Mouse (Mus musculus): ENCODE measurements at regions not wholly inside any gene's neighbourhood (a gene's known extent, or its start where the extent isn't known, plus 50 kb on each side); places are given as distances from the start of the nearest gene placed in this dataset.

DNA sequence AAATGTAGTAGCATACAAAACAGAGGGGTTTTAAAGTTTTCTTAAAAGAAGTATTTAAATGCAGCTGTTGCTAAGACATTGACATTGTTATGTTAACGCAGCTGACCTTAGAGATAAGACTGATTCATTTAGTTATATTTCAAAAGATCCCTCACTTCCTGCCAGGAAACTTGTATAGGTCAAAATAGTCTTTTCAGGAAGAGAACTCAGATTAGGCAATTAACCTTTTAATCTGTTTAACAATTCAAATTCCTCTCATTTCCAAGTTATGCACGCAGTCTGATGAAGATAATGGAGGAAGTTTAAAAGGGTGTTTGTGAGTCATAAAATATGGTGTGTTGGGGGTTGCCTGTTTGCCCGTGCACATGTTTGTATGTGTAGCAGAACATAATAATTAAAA, 448.5 kb downstream of the Tmtc2 start:
- ATAC-seq (ENCODE audit: low FRiP score, low read depth) (no peak), DNase-seq (ENCODE audit: low spot score) (no peak)
- Histone ChIP-seq H3K4me2 (replicated peaks; ENCODE audit: low read depth, low read length, severe bottlenecking) (no peak overlapping the region), H3K9ac (ENCODE audit: low read depth, low read length, severe bottlenecking) (no peak overlapping the region), H3K36me3 (ENCODE audit: control insufficient read depth, insufficient read depth, low read length) (no peaks in the 10 kb centered on the region), H3K27ac (replicated peaks; ENCODE audit: low read depth, low read length) (no peak overlapping the region), H3K9me3 (ENCODE audit: control insufficient read depth, low read length) (no peaks in the 10 kb centered on the region), H3K4me1 (ENCODE audit: control insufficient read depth, insufficient read depth, low read length) (no peaks in the 10 kb centered on the region), H3K4me3 (replicated peaks; ENCODE audit: low read length) (no peak overlapping the region), H3K27me3 (ENCODE audit: control insufficient read depth, insufficient read depth, low read length) (no peaks in the 10 kb centered on the region)
- TF ChIP-seq POLR2A (IDR thresholded peaks at IDR 0.05; ENCODE audit: borderline replicate concordance, extremely low read depth, insufficient read depth, insufficient read length) = no peak
- 61% methylated on average over 3 of the region's 3 CpGs for WGBS

GRCm38 (mm10) chr10:105120229-105120628, 454.0 kb downstream of the Tmtc2 start:
- Histone ChIP-seq H3K4me1 (ENCODE audit: control insufficient read depth, insufficient read depth, low read length) (peaks cover 9% of the 10 kb centered on the region; the same call in 1 of the 2 replicates), H3K4me2 (replicated peaks; ENCODE audit: low read depth, low read length, severe bottlenecking) (no peak overlapping the region), H3K27me3 (ENCODE audit: control insufficient read depth, insufficient read depth, low read length) (no peaks in the 10 kb centered on the region)

DNA sequence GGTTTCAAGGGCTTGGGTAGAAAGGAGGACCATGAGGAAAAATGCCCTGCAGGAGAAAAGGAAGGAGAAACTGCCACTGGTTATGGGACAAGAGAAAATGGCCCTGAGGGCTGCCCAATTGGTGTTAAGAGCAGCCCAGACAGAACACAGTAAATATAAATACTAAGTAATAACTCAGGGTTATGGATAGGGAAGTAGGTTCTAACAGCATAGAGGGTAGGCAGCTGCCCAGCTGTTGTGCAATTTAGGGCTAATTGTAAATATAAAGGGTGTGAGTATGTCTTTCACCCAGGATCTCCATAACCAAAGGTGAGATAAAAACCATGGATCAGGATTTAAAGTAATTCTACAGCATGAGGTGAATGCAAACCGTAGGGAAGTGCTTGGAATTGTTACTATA, 458.1 kb downstream of the Tmtc2 start:
- no peak overlapping the region for H3K4me3 ChIP-seq (replicated peaks; ENCODE audit: low read length)
- no peaks in the 10 kb centered on the region for H3K36me3 ChIP-seq (ENCODE audit: control insufficient read depth, insufficient read depth, low read length)
- TF ChIP-seq POLR2A (IDR thresholded peaks at IDR 0.05; ENCODE audit: borderline replicate concordance, extremely low read depth, insufficient read depth, insufficient read length) = no peak
- H3K27me3 ChIP-seq (ENCODE audit: control insufficient read depth, insufficient read depth, low read length) = no peaks in the 10 kb centered on the region
- WGBS = 91% methylated on average over 1 of the region's 1 CpGs
- no peak overlapping the region for H3K4me2 ChIP-seq (replicated peaks; ENCODE audit: low read depth, low read length, severe bottlenecking)
- ATAC-seq (ENCODE audit: low FRiP score, low read depth) (no peak), DNase-seq (ENCODE audit: low spot score) (no peak)
- H3K4me1 ChIP-seq (ENCODE audit: control insufficient read depth, insufficient read depth, low read length) = peaks cover 13% of the 10 kb centered on the region
- H3K9me3 ChIP-seq (ENCODE audit: control insufficient read depth, low read length) = no peaks in the 10 kb centered on the region
- H3K9ac ChIP-seq (ENCODE audit: low read depth, low read length, severe bottlenecking) = no peak overlapping the region
- no peak overlapping the region for H3K27ac ChIP-seq (replicated peaks; ENCODE audit: low read depth, low read length)

More at GRCm38 (mm10) chr10:105120229-105120628, 454.0 kb downstream of the Tmtc2 start:
- WGBS = 33% methylated on average over 10 of the region's 10 CpGs
- Histone ChIP-seq H3K27ac (replicated peaks; ENCODE audit: low read depth, low read length) (no peak overlapping the region), H3K9me3 (ENCODE audit: control insufficient read depth, low read length) (no peaks in the 10 kb centered on the region), H3K36me3 (ENCODE audit: control insufficient read depth, insufficient read depth, low read length) (no peaks in the 10 kb centered on the region), H3K9ac (ENCODE audit: low read depth, low read length, severe bottlenecking) (no peak overlapping the region), H3K4me3 (replicated peaks; ENCODE audit: low read length) (no peak overlapping the region)
- DNase-seq (ENCODE audit: low spot score) = peak; percentile 40
- TF ChIP-seq POLR2A (IDR thresholded peaks at IDR 0.05; ENCODE audit: borderline replicate concordance, extremely low read depth, insufficient read depth, insufficient read length) = no peak
- ATAC-seq (ENCODE audit: low FRiP score, low read depth) = peak; percentile 82

DNA sequence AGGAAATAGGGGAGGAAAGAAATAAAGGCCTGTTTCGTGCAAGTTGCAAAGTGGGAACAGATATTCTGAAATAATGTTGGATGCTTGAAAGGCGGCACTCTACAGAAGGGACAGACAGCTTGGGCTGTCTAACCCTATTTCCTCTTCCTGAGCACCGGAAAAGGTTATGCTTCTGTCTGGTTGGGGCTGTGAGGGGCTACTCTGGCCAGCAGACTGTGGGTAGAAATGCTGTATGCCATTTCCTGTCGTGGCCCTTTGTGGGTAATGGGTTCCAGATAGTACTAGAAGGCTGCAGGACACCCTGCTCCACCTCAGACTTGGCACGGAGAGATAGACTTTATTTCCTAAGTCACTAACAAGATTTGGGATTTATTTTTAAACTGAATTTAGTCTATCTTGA, 459.3 kb downstream of the Tmtc2 start:
- Histone ChIP-seq H3K36me3 (ENCODE audit: control insufficient read depth, insufficient read depth, low read length) (no peaks in the 10 kb centered on the region), H3K4me1 (ENCODE audit: control insufficient read depth, insufficient read depth, low read length) (peaks cover 8% of the 10 kb centered on the region), H3K4me2 (replicated peaks; ENCODE audit: low read depth, low read length, severe bottlenecking) (no peak overlapping the region), H3K27me3 (ENCODE audit: control insufficient read depth, insufficient read depth, low read length) (no peaks in the 10 kb centered on the region), H3K9ac (ENCODE audit: low read depth, low read length, severe bottlenecking) (no peak overlapping the region), H3K9me3 (ENCODE audit: control insufficient read depth, low read length) (no peaks in the 10 kb centered on the region), H3K27ac (replicated peaks; ENCODE audit: low read depth, low read length) (no peak overlapping the region), H3K4me3 (replicated peaks; ENCODE audit: low read length) (no peak overlapping the region)
- TF ChIP-seq POLR2A (IDR thresholded peaks at IDR 0.05; ENCODE audit: borderline replicate concordance, extremely low read depth, insufficient read depth, insufficient read length) = no peak
- ATAC-seq (ENCODE audit: low FRiP score, low read depth) (no peak), DNase-seq (ENCODE audit: low spot score) (no peak)
- WGBS = 40% methylated on average over 5 of the region's 5 CpGs

DNA sequence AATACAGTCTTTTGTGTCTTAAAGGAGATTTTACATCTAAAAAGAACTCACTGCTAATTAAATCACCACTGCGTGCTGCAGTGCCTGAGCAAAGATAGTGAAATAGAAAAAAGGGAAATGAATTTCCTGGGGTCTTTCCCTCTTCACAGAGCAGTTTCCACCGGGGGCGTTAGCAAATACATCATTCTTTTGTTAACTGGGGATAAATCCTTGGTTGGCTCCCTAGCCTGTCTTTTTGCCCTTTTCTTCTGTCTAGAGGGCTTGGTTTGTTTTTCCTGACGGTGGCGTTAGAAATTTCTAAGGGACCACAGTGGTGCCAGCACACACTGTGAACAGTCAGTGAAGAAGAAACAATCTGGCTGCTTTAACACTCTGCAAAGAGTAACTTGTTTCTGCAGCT, 464.0 kb downstream of the Tmtc2 start:
- WGBS = 33% methylated on average over 5 of the region's 5 CpGs

GRCm38 (mm10) chr10:105097045-105097331, 477.3 kb downstream of the Tmtc2 start:
- Histone ChIP-seq H3K27ac (replicated peaks; ENCODE audit: low read depth, low read length) (no peak overlapping the region), H3K4me2 (replicated peaks; ENCODE audit: low read depth, low read length, severe bottlenecking) (no peak overlapping the region), H3K9ac (ENCODE audit: low read depth, low read length, severe bottlenecking) (no peak overlapping the region), H3K4me3 (replicated peaks; ENCODE audit: low read length) (no peak overlapping the region), H3K4me1 (ENCODE audit: control insufficient read depth, insufficient read depth, low read length) (no peaks in the 10 kb centered on the region), H3K27me3 (ENCODE audit: control insufficient read depth, insufficient read depth, low read length) (no peaks in the 10 kb centered on the region), H3K9me3 (ENCODE audit: control insufficient read depth, low read length) (no peaks in the 10 kb centered on the region), H3K36me3 (ENCODE audit: control insufficient read depth, insufficient read depth, low read length) (no peaks in the 10 kb centered on the region)
- ATAC-seq (ENCODE audit: low FRiP score, low read depth) (no peak), DNase-seq (ENCODE audit: low spot score) (no peak)
- WGBS = 88% methylated on average over 2 of the region's 2 CpGs
- no peak for TF ChIP-seq POLR2A (IDR thresholded peaks at IDR 0.05; ENCODE audit: borderline replicate concordance, extremely low read depth, insufficient read depth, insufficient read length)

More for the DNA sequence above, 464.0 kb downstream of the Tmtc2 start:
- H3K4me2 ChIP-seq (replicated peaks; ENCODE audit: low read depth, low read length, severe bottlenecking) = no peak overlapping the region
- H3K4me3 ChIP-seq (replicated peaks; ENCODE audit: low read length) = no peak overlapping the region
- H3K4me1 ChIP-seq (ENCODE audit: control insufficient read depth, insufficient read depth, low read length) = peaks cover 4% of the 10 kb centered on the region
- H3K27me3 ChIP-seq (ENCODE audit: control insufficient read depth, insufficient read depth, low read length) = no peaks in the 10 kb centered on the region
- DNase-seq (ENCODE audit: low spot score) (no peak), ATAC-seq (ENCODE audit: low FRiP score, low read depth) (no peak)
- H3K9ac ChIP-seq (ENCODE audit: low read depth, low read length, severe bottlenecking) = no peak overlapping the region
- no peaks in the 10 kb centered on the region for H3K36me3 ChIP-seq (ENCODE audit: control insufficient read depth, insufficient read depth, low read length)
- no peak for TF ChIP-seq POLR2A (IDR thresholded peaks at IDR 0.05; ENCODE audit: borderline replicate concordance, extremely low read depth, insufficient read depth, insufficient read length)
- no peak overlapping the region for H3K27ac ChIP-seq (replicated peaks; ENCODE audit: low read depth, low read length)
- H3K9me3 ChIP-seq (ENCODE audit: control insufficient read depth, low read length) = no peaks in the 10 kb centered on the region

Measured in limb, embryonic 14.5 days (tissue).